Mouse (Mus musculus): ENCODE data around the gene Krtap14. TPM values are rescaled to one million over a fixed set of nuclear protein-coding genes. Genes with fewer than 3 reads are reported as not detected.

Gene Krtap14
- polyA plus RNA-seq, 1 experiment from 2014 or later: not detected

GRCm38 (mm10) chr16:88820066-88820465 lies 5.9 kb downstream of the Krtap14 start, which contains the start of gene Krtap15:
Krtap15 (plus strand) TSS chr16:88820215.
- H3K4me2 ChIP-seq (ENCODE audit: low read length): no peak within 1 kb of the TSS
- no peak within 1 kb of the TSS for H3K4me3 ChIP-seq (ENCODE audit: low read depth, low read length)
- no peaks in the 10 kb centered on the region for H3K36me3 ChIP-seq (ENCODE audit: control insufficient read depth, insufficient read depth, low read length)
- no peaks in the 10 kb centered on the region for H3K9me3 ChIP-seq (replicated peaks; ENCODE audit: control insufficient read depth, low read length)
- WGBS: 90% methylated on average over 3 of the region's 3 CpGs
- no peak for ATAC-seq
- H3K27ac ChIP-seq (ENCODE audit: low read depth, low read length): no peak within 1 kb of the TSS
- no peaks in the 10 kb centered on the region for H3K4me1 ChIP-seq (ENCODE audit: control insufficient read depth, insufficient read depth, low read length)
- no peak within 1 kb of the TSS for H3K9ac ChIP-seq (ENCODE audit: low read length)
- H3K27me3 ChIP-seq (replicated peaks; ENCODE audit: control insufficient read depth, insufficient read depth, low read length): no peaks in the 10 kb centered on the region
- DNase-seq (ENCODE audit: low spot score): no peak

- Histone ChIP-seq H3K36me3 (ENCODE audit: control insufficient read depth, insufficient read depth, low read length) (no peaks in the 10 kb centered on the region), H3K4me1 (ENCODE audit: control insufficient read depth, insufficient read depth, low read length) (no peaks in the 10 kb centered on the region), H3K27me3 (replicated peaks; ENCODE audit: control insufficient read depth, insufficient read depth, low read length) (no peaks in the 10 kb centered on the region), H3K4me2 (ENCODE audit: low read length) (no peak within 1 kb of the TSS), H3K9ac (ENCODE audit: low read length) (no peak within 1 kb of the TSS), H3K27ac (ENCODE audit: low read depth, low read length) (no peak within 1 kb of the TSS), H3K4me3 (ENCODE audit: low read depth, low read length) (no peak within 1 kb of the TSS), H3K9me3 (replicated peaks; ENCODE audit: control insufficient read depth, low read length) (no peaks in the 10 kb centered on the region)
- ATAC-seq (no peak), DNase-seq (ENCODE audit: low spot score) (no peak)
- WGBS: 93% methylated on average over 2 of the region's 2 CpGs
Measured at GRCm38 (mm10) chr16:88811827-88812226, 14.1 kb downstream of the Krtap14 start, which contains the start of gene Gm20741. Gm20741 (minus strand) TSS chr16:88812220.

GRCm38 (mm10) chr16:88786786-88787185 lies 39.2 kb downstream of the Krtap14 start:
- no peak overlapping the region for H3K9ac ChIP-seq (ENCODE audit: low read length)
- no peaks in the 10 kb centered on the region for H3K36me3 ChIP-seq (ENCODE audit: control insufficient read depth, insufficient read depth, low read length)
- no peak for DNase-seq (ENCODE audit: low spot score)
- no peaks in the 10 kb centered on the region for H3K4me1 ChIP-seq (ENCODE audit: control insufficient read depth, insufficient read depth, low read length)
- ATAC-seq: no peak
- no peaks in the 10 kb centered on the region for H3K9me3 ChIP-seq (replicated peaks; ENCODE audit: control insufficient read depth, low read length)
- no peaks in the 10 kb centered on the region for H3K27me3 ChIP-seq (replicated peaks; ENCODE audit: control insufficient read depth, insufficient read depth, low read length)
- no peak overlapping the region for H3K4me3 ChIP-seq (ENCODE audit: low read depth, low read length)
- no peak overlapping the region for H3K27ac ChIP-seq (ENCODE audit: low read depth, low read length)
- H3K4me2 ChIP-seq (ENCODE audit: low read length): no peak overlapping the region
- 88% methylated on average over 2 of the region's 2 CpGs for WGBS

GRCm38 (mm10) chr16:88777596-88777995 lies 48.3 kb downstream of the Krtap14 start, which contains the start of gene Gm5965:
Gm5965 (plus strand) TSS chr16:88777896.
- no peaks in the 10 kb centered on the region for H3K36me3 ChIP-seq (ENCODE audit: control insufficient read depth, insufficient read depth, low read length)
- H3K9me3 ChIP-seq (replicated peaks; ENCODE audit: control insufficient read depth, low read length): no peaks in the 10 kb centered on the region
- ATAC-seq (no peak), DNase-seq (ENCODE audit: low spot score) (no peak)
- no peaks in the 10 kb centered on the region for H3K27me3 ChIP-seq (replicated peaks; ENCODE audit: control insufficient read depth, insufficient read depth, low read length)
- H3K4me3 ChIP-seq (ENCODE audit: low read depth, low read length): no peak within 1 kb of the TSS
- H3K4me2 ChIP-seq (ENCODE audit: low read length): no peak within 1 kb of the TSS
- H3K4me1 ChIP-seq (ENCODE audit: control insufficient read depth, insufficient read depth, low read length): no peaks in the 10 kb centered on the region
- no peak within 1 kb of the TSS for H3K27ac ChIP-seq (ENCODE audit: low read depth, low read length)
- H3K9ac ChIP-seq (ENCODE audit: low read length): no peak within 1 kb of the TSS
- 94% methylated on average over 5 of the region's 6 CpGs for WGBS

- H3K36me3 ChIP-seq (ENCODE audit: control insufficient read depth, insufficient read depth, low read length): no peaks in the 10 kb centered on the region
- no peak for ATAC-seq
- no peak for DNase-seq (ENCODE audit: low spot score)
- no peak within 1 kb of the TSS for H3K9ac ChIP-seq (ENCODE audit: low read length)
- H3K9me3 ChIP-seq (replicated peaks; ENCODE audit: control insufficient read depth, low read length): no peaks in the 10 kb centered on the region
- no peak within 1 kb of the TSS for H3K4me3 ChIP-seq (ENCODE audit: low read depth, low read length)
- H3K27me3 ChIP-seq (replicated peaks; ENCODE audit: control insufficient read depth, insufficient read depth, low read length): no peaks in the 10 kb centered on the region
- WGBS: 88% methylated on average over 2 of the region's 2 CpGs
- H3K4me1 ChIP-seq (ENCODE audit: control insufficient read depth, insufficient read depth, low read length): no peaks in the 10 kb centered on the region
- no peak within 1 kb of the TSS for H3K4me2 ChIP-seq (ENCODE audit: low read length)
- no peak within 1 kb of the TSS for H3K27ac ChIP-seq (ENCODE audit: low read depth, low read length)
Measured at GRCm38 (mm10) chr16:88774106-88774505, 51.8 kb downstream of the Krtap14 start, which contains the start of gene 2310057N15Rik. 2310057N15Rik (minus strand) TSS chr16:88774206.

Other genes starting within 250 kb of the Krtap14 start
- gene Krtap24-1, start 213.9 kb downstream of the Krtap14 start, polyA plus RNA-seq (2014; fragmentation: Nextera tagmentation; extraction: Ambion mirVana): not detected in 2 replicates
- gene 2310079G19Rik, start 198.5 kb downstream of the Krtap14 start, polyA plus RNA-seq (2014; fragmentation: Nextera tagmentation; extraction: Ambion mirVana): not detected in 2 replicates
- not detected in 2 replicates for gene Krtap26-1, start 178.3 kb downstream of the Krtap14 start, polyA plus RNA-seq (2014; fragmentation: Nextera tagmentation; extraction: Ambion mirVana)
- gene Krtap27-1, start 154.5 kb downstream of the Krtap14 start, polyA plus RNA-seq (2014; fragmentation: Nextera tagmentation; extraction: Ambion mirVana): not detected in 2 replicates
- gene 2310061N02Rik, start 118.2 kb downstream of the Krtap14 start, polyA plus RNA-seq (2014; fragmentation: Nextera tagmentation; extraction: Ambion mirVana): not detected in 2 replicates
- not detected in 2 replicates for gene Krtap13-1, start 97.3 kb downstream of the Krtap14 start, polyA plus RNA-seq (2014; fragmentation: Nextera tagmentation; extraction: Ambion mirVana)
- gene Krtap13, start 74.5 kb downstream of the Krtap14 start, polyA plus RNA-seq (2014; fragmentation: Nextera tagmentation; extraction: Ambion mirVana): not detected in 2 replicates
- gene 2310034C09Rik, start 67.3 kb downstream of the Krtap14 start, polyA plus RNA-seq (2014; fragmentation: Nextera tagmentation; extraction: Ambion mirVana): not detected in 2 replicates
- gene 2310057N15Rik, start 51.9 kb downstream of the Krtap14 start, polyA plus RNA-seq (2014; fragmentation: Nextera tagmentation; extraction: Ambion mirVana): not detected in 2 replicates
- gene Gm5965, start 48.2 kb downstream of the Krtap14 start, polyA plus RNA-seq (2014; fragmentation: Nextera tagmentation; extraction: Ambion mirVana): not detected in 2 replicates
- gene Gm20741, start 13.9 kb downstream of the Krtap14 start, polyA plus RNA-seq (2014; fragmentation: Nextera tagmentation; extraction: Ambion mirVana): not detected in 2 replicates
- gene Krtap15, start 5.9 kb downstream of the Krtap14 start, polyA plus RNA-seq (2014; fragmentation: Nextera tagmentation; extraction: Ambion mirVana): not detected in 2 replicates
- gene Krtap19-1, start 43.3 kb upstream of the Krtap14 start, polyA plus RNA-seq (2014; fragmentation: Nextera tagmentation; extraction: Ambion mirVana): not detected in 2 replicates
- not detected in 2 replicates for gene Krtap19-2, start 48.1 kb upstream of the Krtap14 start, polyA plus RNA-seq (2014; fragmentation: Nextera tagmentation; extraction: Ambion mirVana)
- gene Krtap19-3, start 51.9 kb upstream of the Krtap14 start, polyA plus RNA-seq (2014; fragmentation: Nextera tagmentation; extraction: Ambion mirVana): not detected in 2 replicates
- not detected in 2 replicates for gene Krtap19-4, start 58.9 kb upstream of the Krtap14 start, polyA plus RNA-seq (2014; fragmentation: Nextera tagmentation; extraction: Ambion mirVana)
- not detected in 2 replicates for gene Krtap19-5, start 70.3 kb upstream of the Krtap14 start, polyA plus RNA-seq (2014; fragmentation: Nextera tagmentation; extraction: Ambion mirVana)
- gene Krtap19-9b, start 106.1 kb upstream of the Krtap14 start, polyA plus RNA-seq (2014; fragmentation: Nextera tagmentation; extraction: Ambion mirVana): not detected in 2 replicates
- not detected in 2 replicates for gene Krtap16-3, start 136.7 kb upstream of the Krtap14 start, polyA plus RNA-seq (2014; fragmentation: Nextera tagmentation; extraction: Ambion mirVana)
- gene Krtap22-2, start 184.6 kb upstream of the Krtap14 start, polyA plus RNA-seq (2014; fragmentation: Nextera tagmentation; extraction: Ambion mirVana): not detected in 2 replicates
- not detected in 2 replicates for gene Gm10229, start 189.1 kb upstream of the Krtap14 start, polyA plus RNA-seq (2014; fragmentation: Nextera tagmentation; extraction: Ambion mirVana)
- gene Krtap6-1, start 205.6 kb upstream of the Krtap14 start, polyA plus RNA-seq (2014; fragmentation: Nextera tagmentation; extraction: Ambion mirVana): not detected in 2 replicates
- gene Gm10228, start 215.3 kb upstream of the Krtap14 start, polyA plus RNA-seq (2014; fragmentation: Nextera tagmentation; extraction: Ambion mirVana): not detected in 2 replicates
- not detected in 2 replicates for gene Krtap6-5, start 221.7 kb upstream of the Krtap14 start, polyA plus RNA-seq (2014; fragmentation: Nextera tagmentation; extraction: Ambion mirVana)
- not detected in 2 replicates for gene 1110025L11Rik, start 237.9 kb upstream of the Krtap14 start, polyA plus RNA-seq (2014; fragmentation: Nextera tagmentation; extraction: Ambion mirVana)